Mouse (Mus musculus) embryonic fibroblast, embryonic 13.5 days (primary cell): ENCODE results near the gene Plekhg2.
"Not testable (repeated sequence)": the region's sequence is repeated elsewhere in the genome, so short reads cannot be mapped to it uniquely, and the experiment has no call there.

Experiments
- CTCF ChIP-seq: IDR thresholded peaks from 2 replicates; pipeline ENCODE4 v1.5.1; 2011; ENCODE audit warnings: mild to moderate bottlenecking, control low read depth, low read length, moderate library complexity, borderline replicate concordance; ENCODE audit not compliant: insufficient read depth
- POLR2A ChIP-seq: IDR thresholded peaks from 2 replicates; pipeline ENCODE4 v1.6.1; 2011; ENCODE audit warnings: low read depth, mild to moderate bottlenecking, control low read depth, low read length, moderate library complexity

GRCm38 (mm10) chr7:28387384-28387783, 15.0 kb upstream of the Plekhg2 start:
- TF ChIP-seq POLR2A, CTCF: not testable (repeated sequence)
